Mouse (Mus musculus) heart, embryonic 15.5 days (tissue): ENCODE measurements around the gene Fmo4. TPM values are rescaled to one million over a fixed set of nuclear protein-coding genes. Genes with fewer than 3 reads are reported as not detected.

Source experiments
- ATAC-seq: fragments of 200-750 bp; cut with Nextera tagmentation; replicated peaks from 2 replicates; pipeline ENCODE4 v1.8.0; 2017; ENCODE audit warnings: low read depth, moderate TSS enrichment; ENCODE audit not compliant: insufficient number of reproducible peaks, insufficient read depth, low FRiP score
- H3K27ac ChIP-seq: fragments of 300-500 bp; sonication (generic); 2 replicates; pipeline ENCODE4 v1.5.1; 2015; ENCODE audit warnings: mild to moderate bottlenecking, inconsistent platforms
- H3K27me3 ChIP-seq: fragments of 300-500 bp; sonication (generic); 2 replicates; pipeline ENCODE4 v1.6.1; 2015; ENCODE audit warnings: inconsistent platforms
- H3K36me3 ChIP-seq: fragments of 300-500 bp; sonication (generic); 2 replicates; pipeline ENCODE4 v1.6.1; 2015; ENCODE audit warnings: mild to moderate bottlenecking, inconsistent platforms
- H3K4me1 ChIP-seq: fragments of 300-500 bp; sonication (generic); replicated peaks from 2 replicates; pipeline ENCODE4 v1.6.1; 2015; ENCODE audit warnings: inconsistent platforms
- H3K4me2 ChIP-seq: fragments of 300-500 bp; sonication (generic); 2 replicates; pipeline ENCODE4 v1.6.1; 2015; ENCODE audit warnings: inconsistent platforms, mild to moderate bottlenecking, moderate library complexity
- H3K4me3 ChIP-seq: fragments of 300-500 bp; sonication (generic); 2 replicates; pipeline ENCODE4 v1.5.1; 2015; ENCODE audit warnings: mild to moderate bottlenecking, inconsistent platforms
- H3K9ac ChIP-seq: fragments of 300-500 bp; sonication (generic); 2 replicates; pipeline ENCODE4 v1.6.1; 2015; ENCODE audit warnings: mild to moderate bottlenecking, inconsistent platforms
- H3K9me3 ChIP-seq: fragments of 300-500 bp; sonication (generic); replicated peaks from 2 replicates; pipeline ENCODE4 v1.6.1; 2016; ENCODE audit warnings: inconsistent platforms
- WGBS: fragments of 180-500 bp; shearing (Covaris S2); methylation state at CpG from one replicate; pipeline ENCODE4 v1.1.7; 2015; ENCODE audit warnings: mixed read lengths; 5-methylcytosine and 5-hydroxymethylcytosine counted together
- polyA plus RNA-seq: library from polyadenylated mRNA; unstranded; fragments of >200 nt; fragmentation: Nextera tagmentation; extraction: Ambion mirVana; gene quantifications from 2 replicates; pipeline ENCODE4 v1.2.1, GENCODE M21; 2015

Fmo4 gene
- polyA plus RNA-seq = 0.33 and 0.34 TPM in 2 replicates

GRCm38 (mm10) chr1:162813836-162814156 lies at the start of gene Fmo4:
Gene Fmo4, minus strand, starts transcription at chr1:162813972.
- no peak within 1 kb of the TSS for H3K4me3 ChIP-seq
- H3K4me1 ChIP-seq = no peaks in the 10 kb centered on the region
- no peak within 1 kb of the TSS for H3K27ac ChIP-seq
- H3K4me2 ChIP-seq = peak within 1 kb of the TSS; percentile 39
- no peak for ATAC-seq
- H3K9me3 ChIP-seq = no peaks in the 10 kb centered on the region
- no peaks in the 10 kb centered on the region for H3K27me3 ChIP-seq
- H3K36me3 ChIP-seq = no peaks in the 10 kb centered on the region
- WGBS = 34% methylated on average over 8 of the region's 8 CpGs
- H3K9ac ChIP-seq = no peak within 1 kb of the TSS

GRCm38 (mm10) chr1:162862328-162862727 lies 48.6 kb upstream of the Fmo4 start:
- H3K9ac ChIP-seq = no peak overlapping the region
- H3K36me3 ChIP-seq = no peaks in the 10 kb centered on the region
- no peaks in the 10 kb centered on the region for H3K4me1 ChIP-seq
- no peak overlapping the region for H3K4me3 ChIP-seq
- WGBS = 33% methylated on average over 1 of the region's 1 CpGs
- H3K9me3 ChIP-seq = no peaks in the 10 kb centered on the region
- ATAC-seq = no peak
- no peaks in the 10 kb centered on the region for H3K27me3 ChIP-seq
- H3K4me2 ChIP-seq = no peak overlapping the region
- H3K27ac ChIP-seq = no peak overlapping the region

GRCm38 (mm10) chr1:162859996-162860605 lies 46.3 kb upstream of the Fmo4 start:
- Histone ChIP-seq H3K4me2 (no peak overlapping the region), H3K4me3 (no peak overlapping the region), H3K36me3 (no peaks in the 10 kb centered on the region), H3K27ac (no peak overlapping the region), H3K27me3 (no peaks in the 10 kb centered on the region), H3K9me3 (no peaks in the 10 kb centered on the region), H3K9ac (no peak overlapping the region), H3K4me1 (no peaks in the 10 kb centered on the region)
- WGBS = 70% methylated on average over 9 of the region's 9 CpGs
- 0 out of 2 replicates have a peak, but pooled peaks have one; percentile 36 for ATAC-seq

- 0 out of 2 replicates have a peak, but pooled peaks have one; percentile 17 for ATAC-seq
- no peaks in the 10 kb centered on the region for H3K27me3 ChIP-seq
Measured at GRCm38 (mm10) chr1:162859545-162859976, 45.8 kb upstream of the Fmo4 start.

DNA sequence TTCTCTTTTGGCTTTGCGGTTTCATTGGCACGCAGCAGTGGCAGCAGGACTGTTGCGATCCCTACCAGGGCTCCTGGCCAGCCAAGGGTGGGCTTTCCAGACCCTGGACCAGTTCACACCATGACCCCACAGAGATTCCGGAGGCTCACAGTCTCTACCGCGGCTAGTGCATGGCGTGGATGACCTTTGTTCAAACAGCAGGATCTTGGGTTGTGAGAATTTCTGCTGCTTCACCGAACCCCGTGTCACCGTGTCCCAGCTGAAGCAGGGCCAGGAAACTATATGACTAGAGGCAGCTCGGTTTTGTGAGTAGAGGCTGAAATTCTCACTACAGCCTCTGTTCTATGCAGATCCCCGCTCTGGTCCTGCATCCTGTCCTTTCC lies 45.0 kb upstream of the Fmo4 start:
- Histone ChIP-seq H3K4me3 (peak overlapping the region; percentile 20), H3K9me3 (no peaks in the 10 kb centered on the region), H3K36me3 (no peaks in the 10 kb centered on the region), H3K9ac (no peak overlapping the region), H3K4me1 (no peaks in the 10 kb centered on the region), H3K4me2 (peak overlapping the region; percentile 28; the same call in 1 of the 2 replicates), H3K27me3 (no peaks in the 10 kb centered on the region), H3K27ac (peak overlapping the region; percentile 42; the same call in 1 of the 2 replicates)
- 67% methylated on average over 12 of the region's 12 CpGs for WGBS
- ATAC-seq = no peak

More at GRCm38 (mm10) chr1:162859545-162859976, 45.8 kb upstream of the Fmo4 start:
- Histone ChIP-seq H3K4me1 (no peaks in the 10 kb centered on the region), H3K4me3 (no peak overlapping the region), H3K27ac (no peak overlapping the region), H3K36me3 (no peaks in the 10 kb centered on the region), H3K4me2 (no peak overlapping the region), H3K9me3 (no peaks in the 10 kb centered on the region), H3K9ac (no peak overlapping the region)
- 53% methylated on average over 10 of the region's 10 CpGs for WGBS

DNA sequence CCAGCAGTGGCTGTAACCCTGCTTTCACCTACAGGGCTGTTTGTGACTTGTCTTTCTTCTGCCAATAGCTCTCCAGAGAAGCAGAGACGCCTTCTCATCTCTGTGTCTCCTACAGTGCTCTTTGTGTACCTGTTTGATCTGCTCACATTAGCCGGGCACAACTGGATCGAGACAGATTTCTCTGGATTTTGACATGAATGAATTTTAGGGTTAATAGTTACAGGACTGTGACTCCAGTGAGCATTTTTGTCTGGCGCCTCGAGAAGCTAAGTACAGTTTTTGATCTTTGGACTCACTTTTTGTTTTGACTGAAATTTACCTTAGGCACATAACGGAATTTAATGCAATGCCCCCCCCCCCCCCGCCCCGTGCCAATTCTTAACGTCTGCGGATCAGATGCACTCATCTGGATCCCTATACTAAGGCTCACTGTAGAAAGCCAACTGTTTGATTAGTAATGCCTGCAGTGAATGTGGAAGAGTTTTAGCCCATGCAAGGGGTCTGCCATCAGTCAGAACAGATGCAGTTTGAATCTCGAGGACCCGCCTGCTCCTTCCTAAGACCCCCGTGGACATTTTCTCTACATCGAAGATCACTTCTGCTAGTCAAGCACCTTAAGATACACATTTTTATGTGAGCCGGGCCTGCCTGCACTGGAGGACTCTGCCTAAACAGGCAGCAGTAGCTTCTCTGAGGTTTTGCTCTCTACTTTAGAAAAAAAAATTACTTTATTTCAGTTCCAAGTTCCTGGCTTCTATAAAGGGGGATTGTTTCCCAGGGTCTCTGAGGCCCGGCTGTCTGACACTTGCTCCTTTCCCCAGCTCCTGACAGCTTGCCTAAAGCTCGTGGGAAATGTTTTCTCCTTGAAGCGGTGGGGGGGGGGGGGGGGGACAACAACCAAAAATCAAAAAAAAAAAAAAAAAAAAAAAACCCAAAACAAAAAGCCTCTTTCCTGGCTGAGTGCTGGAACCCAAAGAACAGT lies 44.3 kb upstream of the Fmo4 start:
- no peak for ATAC-seq
- Histone ChIP-seq H3K27me3 (no peaks in the 10 kb centered on the region), H3K9ac (no peak overlapping the region), H3K4me1 (no peaks in the 10 kb centered on the region), H3K36me3 (no peaks in the 10 kb centered on the region), H3K4me3 (no peak overlapping the region; the same call in 1 of the 2 replicates), H3K4me2 (peak overlapping the region; percentile 28; the same call in 1 of the 2 replicates), H3K27ac (0 out of 2 replicates have a peak overlapping the region, but pooled peaks have one; percentile 42), H3K9me3 (no peaks in the 10 kb centered on the region)
- WGBS = 70% methylated on average over 18 of the region's 18 CpGs

DNA sequence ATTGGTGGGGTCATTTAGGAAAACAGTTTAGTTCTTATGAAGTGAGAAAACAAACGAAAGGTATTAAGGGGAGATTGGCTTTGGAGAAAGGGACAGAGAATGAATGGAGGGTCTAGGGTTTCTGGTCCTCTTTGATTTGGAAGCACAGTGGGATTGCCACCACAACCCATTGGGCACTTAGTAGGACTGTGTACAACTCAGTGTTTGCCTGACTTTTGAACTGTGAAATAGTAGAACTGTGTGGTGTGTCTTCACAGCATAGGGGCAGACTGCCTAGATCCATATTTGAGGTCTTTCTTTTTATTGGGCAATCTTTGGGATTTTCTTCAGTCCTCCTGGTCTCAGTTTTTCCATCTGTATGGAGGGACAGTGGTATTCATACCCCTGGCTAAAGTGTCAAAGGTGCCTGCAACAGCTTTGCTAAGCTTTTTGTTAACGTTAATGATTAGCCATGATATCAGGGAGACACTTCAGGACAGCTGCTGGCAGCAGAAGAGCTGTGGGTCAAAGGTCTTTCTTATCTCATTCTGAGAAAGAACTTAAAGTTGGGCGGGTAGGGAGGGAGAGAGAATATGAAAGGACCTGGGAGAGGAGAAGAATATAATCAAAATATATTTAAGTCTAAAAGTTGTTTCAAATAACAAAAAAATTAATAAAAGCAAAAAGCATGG lies 40.2 kb upstream of the Fmo4 start:
- Histone ChIP-seq H3K9me3 (no peaks in the 10 kb centered on the region), H3K4me2 (no peak overlapping the region), H3K27ac (no peak overlapping the region), H3K4me3 (no peak overlapping the region), H3K9ac (no peak overlapping the region), H3K4me1 (no peaks in the 10 kb centered on the region), H3K36me3 (no peaks in the 10 kb centered on the region), H3K27me3 (no peaks in the 10 kb centered on the region)
- ATAC-seq = no peak
- 36% methylated on average over 3 of the region's 3 CpGs for WGBS

GRCm38 (mm10) chr1:162847554-162847953 lies 33.8 kb upstream of the Fmo4 start:
- 94% methylated on average over 6 of the region's 6 CpGs for WGBS
- H3K4me2 ChIP-seq = no peak overlapping the region
- no peaks in the 10 kb centered on the region for H3K4me1 ChIP-seq
- H3K27me3 ChIP-seq = no peaks in the 10 kb centered on the region
- H3K36me3 ChIP-seq = no peaks in the 10 kb centered on the region
- no peak overlapping the region for H3K9ac ChIP-seq
- no peaks in the 10 kb centered on the region for H3K9me3 ChIP-seq
- no peak overlapping the region for H3K4me3 ChIP-seq
- no peak overlapping the region for H3K27ac ChIP-seq
- no peak for ATAC-seq

GRCm38 (mm10) chr1:162840211-162840610 lies 26.4 kb upstream of the Fmo4 start:
- 92% methylated on average over 9 of the region's 9 CpGs for WGBS
- H3K4me1 ChIP-seq = no peaks in the 10 kb centered on the region
- H3K4me2 ChIP-seq = no peak overlapping the region
- H3K27ac ChIP-seq = no peak overlapping the region
- no peak overlapping the region for H3K9ac ChIP-seq
- no peak for ATAC-seq
- no peaks in the 10 kb centered on the region for H3K36me3 ChIP-seq
- H3K4me3 ChIP-seq = no peak overlapping the region
- H3K9me3 ChIP-seq = no peaks in the 10 kb centered on the region
- H3K27me3 ChIP-seq = no peaks in the 10 kb centered on the region

DNA sequence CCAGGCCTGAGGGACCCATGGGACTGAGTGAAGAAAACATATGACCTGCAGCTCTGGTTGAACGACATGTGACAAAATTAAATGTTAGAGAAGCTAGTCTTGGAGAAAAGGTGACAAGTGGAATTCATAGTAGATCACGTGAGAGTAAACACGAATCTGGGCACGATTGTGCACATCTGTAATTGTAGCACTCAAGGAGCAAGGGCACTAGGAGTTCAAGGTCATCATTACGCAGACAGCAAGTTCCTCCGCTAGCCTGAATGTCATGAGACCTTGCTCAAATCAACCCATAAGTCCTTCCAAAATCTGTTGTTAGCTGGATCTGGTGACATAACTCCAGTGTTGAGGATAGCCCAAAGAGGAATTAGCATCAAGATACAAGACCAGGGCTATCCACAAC lies 25.2 kb upstream of the Fmo4 start:
- Histone ChIP-seq H3K27ac (no peak overlapping the region), H3K9me3 (no peaks in the 10 kb centered on the region), H3K4me2 (no peak overlapping the region), H3K27me3 (no peaks in the 10 kb centered on the region), H3K36me3 (no peaks in the 10 kb centered on the region), H3K4me1 (no peaks in the 10 kb centered on the region), H3K9ac (no peak overlapping the region), H3K4me3 (no peak overlapping the region)
- WGBS = 89% methylated on average over 6 of the region's 6 CpGs
- ATAC-seq = no peak

DNA sequence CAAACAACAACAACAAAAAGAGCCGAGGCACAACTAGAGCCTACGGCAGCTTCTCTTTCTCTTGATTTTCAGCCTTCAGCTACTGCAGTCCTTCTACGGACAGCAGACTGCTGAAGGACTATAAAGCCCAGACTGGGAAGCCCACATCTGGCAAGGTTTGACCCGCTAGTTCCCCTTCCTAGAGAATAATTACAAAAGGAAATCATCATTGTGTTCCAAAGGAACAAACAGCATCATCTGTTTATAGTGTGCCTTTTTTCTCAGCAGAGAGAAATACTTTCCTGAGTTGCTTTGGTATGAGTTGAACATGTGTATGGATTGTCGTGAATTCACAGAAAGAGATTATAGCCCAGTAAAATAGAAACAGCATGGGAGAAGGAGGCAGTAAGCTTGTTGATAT lies 20.6 kb upstream of the Fmo4 start:
- no peak for ATAC-seq
- H3K36me3 ChIP-seq = no peaks in the 10 kb centered on the region
- H3K9ac ChIP-seq = no peak overlapping the region
- H3K4me2 ChIP-seq = no peak overlapping the region
- H3K4me1 ChIP-seq = no peaks in the 10 kb centered on the region; the same call in 1 of the 2 replicates
- WGBS = 76% methylated on average over 5 of the region's 5 CpGs
- no peaks in the 10 kb centered on the region for H3K27me3 ChIP-seq
- no peaks in the 10 kb centered on the region for H3K9me3 ChIP-seq
- no peak overlapping the region for H3K4me3 ChIP-seq
- no peak overlapping the region for H3K27ac ChIP-seq
